Mouse (Mus musculus) spleen, postnatal 14 days (tissue): ENCODE data around the gene Ccnk.

Source experiments
- DNase-seq, 2 experiments: peaks; one replicate each; pipeline ENCODE4 v3.0.0; 2021 to 2022; ENCODE audit warnings: low spot score in 2 of 2

Gene Ccnk

DNA sequence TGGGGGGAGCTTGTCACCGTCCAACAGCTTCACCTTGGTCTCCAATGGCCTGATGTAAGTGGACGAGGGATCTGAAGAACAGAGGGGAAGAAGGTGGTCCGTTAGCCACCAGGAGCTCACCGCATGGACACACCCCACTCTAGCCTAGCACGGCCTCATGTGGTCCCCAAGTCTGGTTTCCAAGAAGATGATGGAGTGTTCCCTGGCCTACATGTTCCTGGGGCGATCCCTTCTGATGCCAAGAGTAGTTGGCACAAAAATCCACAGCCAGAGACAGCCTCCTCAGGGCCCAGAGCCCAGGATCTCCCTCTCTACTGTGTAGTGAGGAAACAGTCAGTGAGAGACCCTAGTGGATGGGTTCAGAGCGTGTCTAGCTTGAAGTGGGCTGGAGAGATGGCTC is 42.3 kb downstream of the Ccnk start:
- DNase-seq: no peak

DNA sequence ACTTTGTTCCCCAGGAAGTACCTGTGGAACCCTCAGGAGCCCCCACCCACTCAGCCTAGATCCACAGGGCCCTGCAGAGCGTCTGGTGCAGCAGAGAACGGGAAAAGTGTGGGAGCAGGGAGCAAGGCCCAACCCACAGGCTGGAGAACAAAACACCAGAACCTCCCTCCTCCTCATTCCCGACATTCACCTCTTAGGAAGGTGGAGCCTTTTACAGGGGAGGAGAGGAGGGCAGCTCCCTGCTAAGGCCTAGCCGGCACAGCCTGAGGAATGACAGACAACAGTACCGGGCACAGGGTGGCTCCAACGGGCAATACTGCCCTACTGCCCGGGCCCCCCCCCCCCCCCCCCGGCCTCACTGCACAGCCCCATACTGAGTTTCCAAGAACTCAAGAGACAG is 44.0 kb downstream of the Ccnk start:
- DNase-seq: no peak

DNA sequence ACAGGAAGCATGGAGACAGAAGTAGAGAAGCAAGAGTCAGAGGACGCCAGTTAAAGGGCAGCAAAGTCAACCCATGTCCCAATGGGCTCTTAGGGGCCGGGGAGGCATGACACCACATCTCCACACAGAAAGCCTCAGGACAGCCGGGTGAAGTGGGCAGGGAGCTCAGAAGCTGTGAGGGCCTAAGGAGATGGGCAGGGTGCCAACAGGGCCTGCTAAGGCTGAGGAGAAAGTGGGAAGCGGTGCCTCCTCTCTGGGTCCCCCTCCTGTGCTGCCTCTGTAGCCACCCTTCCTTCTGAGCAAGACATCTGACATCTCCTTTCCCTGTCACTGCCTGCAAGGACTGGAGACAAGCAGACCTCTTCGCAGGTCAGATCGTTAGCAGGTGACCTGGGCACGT is 46.4 kb downstream of the Ccnk start:
- DNase-seq: no peak

DNA sequence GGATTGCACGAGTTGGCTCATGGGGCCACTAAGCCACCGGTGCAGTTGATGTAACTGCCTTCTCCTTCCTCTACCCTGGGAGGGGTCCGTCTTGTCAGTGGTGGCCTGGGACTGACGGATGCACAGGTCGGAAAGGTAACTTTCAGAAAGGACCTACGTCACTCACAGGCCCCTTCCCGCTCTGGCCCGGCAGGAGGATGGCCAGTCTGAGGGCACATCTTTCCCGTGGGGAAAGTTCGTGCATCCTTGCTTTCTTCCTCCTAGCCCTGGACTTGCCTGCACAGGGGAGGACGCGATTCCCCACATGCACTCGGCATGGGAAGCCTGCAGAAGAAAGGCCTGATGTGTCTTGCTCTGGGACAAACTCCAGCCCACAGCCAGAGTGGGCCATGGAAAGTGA is 46.8 kb downstream of the Ccnk start:
- DNase-seq: no peak

DNA sequence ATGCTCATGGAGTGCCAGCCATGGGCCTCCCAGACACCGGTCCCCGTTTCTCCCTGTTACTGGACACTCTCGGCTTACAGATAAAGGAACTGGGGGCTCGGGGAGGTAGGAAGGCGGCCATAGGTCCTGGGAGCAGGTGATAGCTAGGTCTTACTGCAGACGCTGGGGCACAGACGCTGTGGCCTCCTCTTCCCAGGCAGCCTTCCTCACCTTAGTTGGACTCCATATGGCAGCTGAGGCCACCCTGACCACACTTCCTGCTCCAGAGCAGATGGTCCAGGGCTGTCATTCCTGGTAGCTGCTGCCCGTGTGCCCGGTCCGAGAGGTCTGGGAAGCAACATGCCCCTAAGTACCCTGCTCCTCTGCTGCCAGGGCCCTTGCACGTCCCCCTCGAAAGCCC is 47.6 kb downstream of the Ccnk start:
- DNase-seq: no peak

DNA sequence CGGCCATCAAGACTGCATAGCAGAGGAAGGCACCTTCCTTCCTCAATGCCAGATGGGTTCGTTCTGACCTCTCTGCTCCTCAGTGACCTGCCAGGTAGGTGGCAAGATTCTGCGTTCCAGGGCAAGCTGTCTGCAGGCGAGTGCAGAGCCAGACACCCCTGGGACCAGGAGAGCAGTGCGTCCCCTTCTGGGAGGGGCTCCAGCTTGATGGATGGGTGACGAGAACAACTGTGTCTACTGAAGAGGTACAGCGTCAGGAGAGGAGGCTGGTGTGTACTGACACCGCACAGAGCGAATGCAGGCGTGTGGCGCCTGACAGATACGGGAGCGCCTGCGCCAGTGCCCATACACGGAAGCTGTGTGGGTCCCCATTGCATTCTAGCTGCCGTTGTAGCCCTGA is 48.1 kb downstream of the Ccnk start:
- DNase-seq: no peak

DNA sequence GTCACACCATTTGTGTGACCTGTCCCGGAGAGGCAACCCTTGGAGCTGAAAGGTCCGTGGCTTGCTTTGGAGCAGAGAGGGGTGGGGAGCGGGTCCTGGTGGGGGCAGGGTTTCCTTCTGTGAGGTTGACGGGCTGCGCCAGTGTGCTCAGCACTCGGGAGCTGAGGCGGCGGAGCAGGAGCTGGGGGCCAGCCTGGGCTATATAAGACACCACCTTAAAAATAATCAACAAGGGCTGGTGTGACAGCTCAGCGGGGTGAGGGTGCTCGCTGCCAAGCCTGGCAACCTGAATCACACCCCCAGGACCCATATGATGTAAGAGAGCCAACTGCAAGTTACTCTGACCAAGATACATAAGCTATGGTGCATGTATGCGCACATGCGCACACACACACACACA is 50.7 kb downstream of the Ccnk start:
- no peak for DNase-seq

DNA sequence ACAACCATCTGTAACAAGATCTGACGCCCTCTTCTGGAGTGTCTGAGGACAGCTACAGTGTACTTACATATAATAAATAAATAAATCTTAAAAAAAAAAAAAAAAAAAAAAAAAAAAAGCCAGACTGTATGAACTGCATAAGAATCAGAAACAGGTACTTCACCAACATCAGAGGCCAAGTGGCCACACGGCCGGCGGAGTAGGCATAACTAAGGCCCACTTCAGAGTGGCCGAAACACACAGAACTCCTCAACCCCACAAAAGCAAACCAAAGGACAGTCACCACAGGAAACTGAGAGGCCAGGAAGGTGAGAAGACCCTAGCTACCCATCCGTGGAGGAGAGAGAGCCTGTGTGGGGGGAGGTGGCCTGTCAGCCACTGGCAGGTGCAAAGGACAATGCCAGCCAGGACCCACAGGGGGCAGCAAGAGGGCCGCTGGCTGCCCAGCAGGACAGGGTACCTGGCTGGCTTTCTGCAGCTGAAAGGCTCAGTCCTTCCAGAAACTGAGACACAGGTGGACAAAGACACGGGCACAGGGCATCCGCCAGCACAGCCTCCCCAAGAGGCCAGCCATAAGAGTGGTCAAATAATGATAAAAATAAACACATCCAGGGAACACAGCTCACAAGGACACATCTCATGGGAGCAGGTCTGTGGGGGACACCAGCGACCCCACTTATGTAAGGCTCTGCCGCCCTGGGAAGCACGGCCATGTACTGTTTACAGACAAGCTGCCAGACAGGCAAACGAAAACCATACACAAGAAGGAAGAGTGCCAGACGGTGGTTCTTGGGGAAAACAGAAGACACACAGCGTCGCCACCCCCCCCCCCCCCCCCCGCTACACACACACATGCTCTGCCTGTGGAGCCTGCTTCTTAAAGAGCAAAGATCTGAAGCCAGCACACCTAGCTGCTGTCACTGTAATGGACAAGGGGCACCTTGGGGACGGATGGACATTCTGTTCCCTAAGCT is 51.7 kb downstream of the Ccnk start:
- DNase-seq: no peak

DNA sequence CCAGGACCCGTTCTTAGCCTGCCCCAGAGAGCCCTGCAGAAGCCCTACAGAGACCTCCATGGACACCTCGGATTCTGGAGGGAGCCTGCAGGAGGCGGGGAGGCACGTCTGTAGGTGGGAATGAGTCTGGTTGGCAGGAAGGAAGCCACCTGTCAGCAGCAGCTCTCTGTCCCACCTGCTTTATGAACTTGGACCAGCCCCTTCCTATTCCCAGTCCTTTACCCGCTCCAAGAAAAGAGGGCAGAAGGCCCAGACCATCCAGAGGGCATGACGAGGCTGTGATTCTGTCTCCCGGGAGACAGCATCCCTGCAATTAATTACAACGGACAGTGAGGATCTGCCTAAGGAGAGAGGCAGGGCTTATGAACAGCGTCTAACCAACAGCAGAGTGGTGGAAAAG is 52.5 kb downstream of the Ccnk start:
- no peak for DNase-seq

DNA sequence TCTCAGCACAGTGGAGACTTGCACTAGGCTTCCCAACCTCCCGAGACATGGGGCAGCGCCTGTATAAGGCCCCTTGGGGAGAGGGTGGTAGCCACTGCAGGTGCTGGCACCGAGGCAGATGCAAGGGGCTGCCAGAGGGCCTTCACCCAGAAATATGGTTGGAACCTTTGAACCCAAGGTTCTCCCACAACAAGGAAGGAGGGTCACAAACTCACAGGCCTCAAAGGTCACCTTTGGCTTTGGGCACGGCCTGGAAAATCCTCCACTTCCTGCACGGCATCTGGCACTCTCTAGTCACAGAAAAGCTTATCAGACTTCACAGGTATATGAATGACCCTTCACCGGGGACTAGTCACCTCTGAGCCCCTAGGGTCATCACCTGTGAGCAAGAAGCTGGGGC is 54.4 kb downstream of the Ccnk start:
- DNase-seq: no peak

DNA sequence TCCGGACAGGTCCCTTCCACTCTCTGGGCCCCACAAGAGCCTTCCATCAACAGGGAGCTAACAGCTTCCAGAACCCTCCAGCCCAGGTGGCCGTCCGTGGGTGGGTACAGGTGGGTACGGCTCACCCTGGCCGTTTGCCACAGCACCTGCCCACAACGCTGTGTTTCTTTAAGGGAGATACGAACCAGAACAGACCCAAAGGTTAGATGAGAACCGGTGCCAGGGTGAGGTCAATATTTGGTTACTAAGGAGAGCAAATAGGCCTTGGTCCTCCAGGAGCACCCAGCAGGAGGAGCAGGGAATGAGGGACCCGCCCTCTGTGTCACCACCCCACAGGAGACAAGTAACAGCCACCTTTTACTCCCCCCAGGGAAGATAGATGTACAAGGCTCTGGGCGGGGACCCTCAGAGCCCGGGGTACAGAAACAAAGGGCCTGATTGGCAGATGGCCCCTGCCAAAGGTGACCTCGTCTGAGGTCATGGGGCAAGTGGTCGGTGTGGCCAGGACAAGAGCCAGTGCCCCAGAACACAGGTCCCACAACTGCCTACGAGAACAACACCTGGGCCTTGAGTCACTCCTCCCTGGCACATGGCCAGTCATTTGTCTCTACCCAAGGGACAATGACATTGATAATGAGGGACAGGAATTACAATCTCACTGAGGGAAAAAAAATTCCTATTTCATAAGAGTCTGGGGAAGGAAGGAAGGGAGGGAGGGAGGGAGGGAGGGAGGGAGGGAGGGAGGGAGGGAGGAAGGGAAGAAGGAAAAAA is 55.6 kb downstream of the Ccnk start:
- no peak for DNase-seq

DNA sequence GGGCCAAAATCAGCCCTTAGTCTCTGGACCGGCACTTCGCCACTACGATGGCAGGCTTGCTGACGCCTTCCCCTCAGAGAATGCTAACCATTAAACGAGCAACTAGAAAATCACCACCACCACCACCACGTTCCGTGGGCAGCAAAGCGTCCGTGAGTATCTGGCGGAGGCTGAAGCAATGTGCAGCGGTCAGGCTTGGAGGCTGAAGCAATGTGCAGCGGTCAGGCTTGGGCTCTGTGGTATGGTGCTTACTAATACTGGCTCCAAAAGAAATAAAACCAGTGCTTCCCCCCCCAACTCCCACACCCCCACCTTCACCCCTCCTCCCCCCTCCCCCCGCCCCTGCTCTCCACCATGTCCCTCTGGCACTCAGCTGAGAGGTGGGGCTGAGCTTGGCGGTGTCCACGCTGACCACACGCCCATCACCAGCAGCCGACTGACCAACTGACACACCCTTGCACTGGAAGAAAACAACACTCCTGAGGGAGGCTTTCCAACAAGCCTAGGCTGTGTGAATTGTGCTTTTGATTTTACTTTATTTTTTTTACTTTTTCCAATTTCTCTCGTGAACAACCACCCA is 56.7 kb downstream of the Ccnk start:
- no peak for DNase-seq

DNA sequence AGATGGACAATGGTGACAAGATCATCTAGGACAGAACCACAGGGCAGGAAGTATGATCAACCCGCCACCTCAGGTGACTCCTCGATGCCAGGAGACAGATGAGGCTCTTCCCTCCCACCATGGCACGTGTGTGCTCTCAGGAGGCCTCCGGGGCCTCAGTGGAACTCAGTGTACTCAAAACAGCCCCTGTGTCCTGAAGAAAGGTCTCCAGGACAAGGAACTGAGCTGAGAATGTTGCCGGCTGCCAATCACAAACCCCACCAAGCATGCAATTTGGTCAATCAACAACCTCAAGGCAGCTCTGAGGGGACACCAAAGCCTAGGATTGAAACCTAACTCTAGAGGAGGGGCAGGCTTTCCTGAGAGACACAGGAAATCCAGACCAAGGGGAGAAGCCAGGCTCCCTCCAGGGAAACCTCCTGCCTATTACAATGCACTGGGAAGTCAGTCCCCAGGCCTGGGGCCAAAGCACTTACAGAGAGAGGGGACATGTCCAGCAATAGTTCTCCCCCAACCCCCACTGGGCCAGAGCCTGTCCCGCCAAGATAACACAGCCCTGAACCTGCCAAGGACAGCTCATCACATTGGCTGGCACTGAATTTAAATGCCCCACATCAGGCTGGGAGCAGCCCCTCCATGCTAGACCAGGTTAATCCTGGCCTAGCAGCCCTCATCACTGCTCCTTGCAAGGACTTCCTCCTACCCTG is 58.1 kb downstream of the Ccnk start:
- DNase-seq: no peak

DNA sequence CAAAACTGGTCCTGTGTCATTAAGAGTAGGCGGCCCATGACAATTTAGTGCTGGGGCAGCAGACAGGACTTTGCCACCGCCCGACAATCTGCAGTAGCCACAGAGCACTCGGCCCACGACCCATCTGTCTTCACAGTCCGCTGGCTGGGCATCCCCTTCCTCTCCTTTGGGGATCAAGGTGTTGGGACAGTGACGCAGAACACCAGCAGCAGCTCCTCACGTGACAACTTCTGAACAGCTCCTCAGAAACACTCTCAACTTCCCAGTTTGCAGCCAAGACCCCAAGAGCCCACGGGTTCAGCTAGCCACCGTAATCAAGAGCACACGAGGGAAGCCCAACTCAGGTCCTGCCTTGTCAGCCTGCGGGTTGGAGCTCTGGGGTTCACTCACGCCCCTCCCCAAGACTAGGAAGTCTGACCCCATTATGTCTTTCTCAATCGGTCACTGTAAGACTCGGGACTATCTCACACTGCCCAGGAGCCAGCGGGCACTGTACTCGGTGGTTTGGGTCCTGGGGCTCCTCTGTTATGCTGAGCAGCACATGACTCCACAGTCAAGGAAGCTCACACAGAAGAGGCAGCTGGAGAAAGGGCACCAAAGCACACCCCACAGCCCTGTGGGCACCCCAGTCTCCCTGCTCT is 59.1 kb downstream of the Ccnk start:
- DNase-seq: no peak

DNA sequence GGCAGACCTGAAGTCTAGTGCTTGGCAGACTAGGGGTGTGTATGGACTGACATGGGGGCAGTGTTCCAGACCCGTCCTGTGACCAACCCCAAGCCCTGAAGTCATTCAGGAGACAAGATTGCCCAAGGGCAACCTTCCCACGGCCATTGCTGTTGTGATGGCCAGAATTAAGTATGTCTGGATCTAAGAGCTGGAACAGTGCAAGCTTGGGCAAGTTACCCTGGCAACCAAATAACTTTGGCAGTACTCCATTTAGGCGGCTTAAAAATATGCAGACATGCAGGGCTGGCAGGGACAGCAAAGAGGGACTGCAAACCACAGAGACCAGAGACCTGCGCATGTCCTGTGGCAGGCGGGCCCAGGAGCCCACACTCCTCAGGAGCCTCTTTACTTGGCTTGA is 60.1 kb downstream of the Ccnk start:
- no peak for DNase-seq

DNA sequence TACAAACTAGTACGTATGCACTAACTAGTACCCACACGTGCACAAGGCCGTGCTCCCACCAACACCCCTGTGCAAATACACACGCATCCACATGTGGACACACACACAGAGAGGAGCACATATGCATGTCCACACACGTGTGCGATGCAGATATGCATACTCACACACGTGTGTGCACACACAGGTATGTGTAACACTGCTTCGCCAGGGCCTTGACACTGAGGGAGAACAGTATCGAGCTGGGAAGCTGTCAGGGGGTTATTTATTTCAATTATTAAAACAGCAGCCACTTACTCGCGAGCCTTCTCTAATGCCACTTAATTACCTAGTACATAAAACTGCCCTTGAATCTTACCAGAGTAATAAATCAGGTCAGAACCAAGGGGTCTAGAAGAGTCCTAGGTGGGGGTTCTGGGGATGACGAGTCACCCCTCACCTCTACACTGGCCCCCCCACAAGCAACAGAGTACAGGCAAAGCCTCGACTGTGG is 61.1 kb downstream of the Ccnk start:
- no peak for DNase-seq

DNA sequence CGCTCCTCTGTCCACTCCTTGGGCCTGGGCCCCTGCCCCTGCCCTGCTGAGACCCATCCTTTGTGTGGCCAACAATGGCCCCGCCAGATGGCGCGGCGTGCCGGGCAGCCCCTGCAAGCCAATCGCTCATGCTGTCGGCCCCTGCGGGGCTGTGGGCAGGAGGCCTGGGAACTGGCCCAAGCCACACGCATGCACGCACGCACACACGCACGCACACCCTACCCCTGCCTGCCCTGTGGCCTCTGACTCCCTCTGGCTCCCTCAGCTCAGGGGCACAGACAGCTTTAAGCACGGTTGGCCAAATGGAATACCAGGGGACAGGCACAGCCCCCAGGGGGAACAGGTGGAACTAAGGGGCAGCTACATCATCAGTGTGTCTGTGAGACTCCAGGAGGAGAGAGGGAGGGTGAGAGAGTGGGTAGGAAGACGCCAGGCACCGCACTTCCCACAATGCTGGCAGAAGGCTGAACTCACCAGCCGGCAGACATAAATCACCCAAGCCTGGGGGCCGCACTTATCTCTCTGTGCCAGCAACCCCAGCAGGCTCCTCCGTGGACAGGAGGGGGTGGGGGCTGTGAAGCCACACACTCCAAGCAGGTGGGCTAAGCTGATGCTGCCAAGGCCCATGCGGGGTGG is 61.7 kb downstream of the Ccnk start:
- DNase-seq: no peak

DNA sequence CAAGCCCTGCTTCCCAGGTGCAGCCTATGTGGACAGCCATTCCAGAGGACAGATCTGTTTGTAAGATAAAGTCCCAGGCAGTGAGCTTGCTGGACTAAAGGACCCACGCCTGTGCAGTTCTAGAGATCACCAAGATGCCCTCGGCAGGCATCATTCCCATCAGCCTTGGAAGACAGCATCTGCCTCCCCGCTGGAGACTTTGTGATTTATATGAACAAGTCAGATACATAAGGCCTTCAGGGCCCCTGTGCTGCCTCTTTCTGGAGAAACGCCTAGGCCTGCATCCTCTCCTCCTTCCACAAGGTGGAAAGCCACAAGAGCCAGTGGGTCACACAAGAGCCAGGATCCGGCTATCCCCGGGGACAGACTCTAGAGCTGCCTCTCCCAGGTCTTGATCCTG is 62.2 kb downstream of the Ccnk start:
- no peak for DNase-seq

DNA sequence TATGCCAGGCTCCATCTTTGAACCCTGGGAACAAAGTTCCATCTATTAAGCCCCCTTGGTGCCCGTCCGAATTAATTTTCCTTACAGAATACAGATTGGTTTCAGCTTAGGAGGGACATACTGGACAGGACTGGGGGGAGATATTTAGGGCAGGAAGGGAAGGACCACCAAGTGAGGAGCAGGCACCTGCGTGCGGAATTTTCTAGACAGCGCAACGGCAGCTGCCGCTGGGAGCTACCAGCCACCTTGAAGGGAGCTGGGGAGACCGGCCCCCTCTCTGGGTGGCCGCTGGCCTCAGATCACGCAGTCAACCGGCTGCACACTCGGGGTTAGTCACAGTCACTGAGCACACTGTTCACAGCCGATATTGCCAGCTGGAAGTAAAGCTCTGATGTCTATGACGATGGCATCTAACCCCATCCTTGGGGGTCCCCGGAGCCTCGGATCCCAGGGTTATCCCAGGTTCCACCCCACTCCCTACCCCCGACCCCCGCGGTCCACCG is 62.9 kb downstream of the Ccnk start:
- no peak for DNase-seq

DNA sequence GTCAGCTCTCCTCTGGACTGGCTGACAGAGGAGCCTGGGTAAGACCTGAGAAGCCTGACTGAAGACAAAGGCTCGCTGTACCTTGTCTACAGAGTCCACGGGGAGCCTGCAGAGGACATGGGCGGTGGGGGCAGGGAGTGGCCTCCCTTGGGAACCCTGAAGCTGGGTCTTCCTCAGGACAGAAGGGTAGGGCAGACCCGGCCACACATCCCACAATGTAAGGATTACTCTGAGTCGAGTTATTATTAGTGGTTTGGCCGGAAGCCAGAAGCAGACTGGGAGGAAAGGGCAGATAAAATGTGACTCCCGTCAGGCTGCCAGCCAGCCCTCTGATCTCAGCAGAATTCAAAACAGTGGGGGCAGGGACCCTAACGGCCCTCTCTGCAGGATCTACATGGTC is 65.4 kb downstream of the Ccnk start:
- DNase-seq: no peak

DNA sequence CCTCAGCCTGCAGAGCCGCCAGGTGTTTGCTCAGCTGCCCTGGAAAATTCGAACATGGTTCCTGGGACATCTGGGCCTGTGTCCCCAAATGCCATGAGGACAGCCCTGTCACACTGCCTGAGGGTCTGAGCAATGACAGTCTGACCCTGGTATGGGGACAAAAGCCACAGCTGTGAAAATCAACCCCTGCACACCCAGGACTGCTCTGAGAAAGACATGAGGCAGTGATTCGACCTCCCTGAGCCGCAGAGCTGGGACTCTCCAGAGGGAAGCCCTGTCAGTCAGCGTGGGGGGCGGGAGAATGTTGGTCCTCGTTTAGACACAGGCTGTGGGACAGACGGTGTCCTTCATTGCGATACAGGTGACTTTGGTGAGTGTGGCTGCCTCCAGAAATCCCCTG is 66.2 kb downstream of the Ccnk start:
- DNase-seq: no peak
